Mouse (Mus musculus): Measurements from ENCODE around the gene Pcid2. TPM values are rescaled to one million over a fixed set of nuclear protein-coding genes. Genes with fewer than 3 reads are reported as not detected.

Gene Pcid2
- polyA plus RNA-seq (2015; fragmentation: Illumina TruSeq; extraction: RNeasy Lipid Tissue Mini Kit (QIAGEN cat#74804); ENCODE audit: insufficient read depth, low read depth, low replicate concordance) = 7.4 TPM

DNA sequence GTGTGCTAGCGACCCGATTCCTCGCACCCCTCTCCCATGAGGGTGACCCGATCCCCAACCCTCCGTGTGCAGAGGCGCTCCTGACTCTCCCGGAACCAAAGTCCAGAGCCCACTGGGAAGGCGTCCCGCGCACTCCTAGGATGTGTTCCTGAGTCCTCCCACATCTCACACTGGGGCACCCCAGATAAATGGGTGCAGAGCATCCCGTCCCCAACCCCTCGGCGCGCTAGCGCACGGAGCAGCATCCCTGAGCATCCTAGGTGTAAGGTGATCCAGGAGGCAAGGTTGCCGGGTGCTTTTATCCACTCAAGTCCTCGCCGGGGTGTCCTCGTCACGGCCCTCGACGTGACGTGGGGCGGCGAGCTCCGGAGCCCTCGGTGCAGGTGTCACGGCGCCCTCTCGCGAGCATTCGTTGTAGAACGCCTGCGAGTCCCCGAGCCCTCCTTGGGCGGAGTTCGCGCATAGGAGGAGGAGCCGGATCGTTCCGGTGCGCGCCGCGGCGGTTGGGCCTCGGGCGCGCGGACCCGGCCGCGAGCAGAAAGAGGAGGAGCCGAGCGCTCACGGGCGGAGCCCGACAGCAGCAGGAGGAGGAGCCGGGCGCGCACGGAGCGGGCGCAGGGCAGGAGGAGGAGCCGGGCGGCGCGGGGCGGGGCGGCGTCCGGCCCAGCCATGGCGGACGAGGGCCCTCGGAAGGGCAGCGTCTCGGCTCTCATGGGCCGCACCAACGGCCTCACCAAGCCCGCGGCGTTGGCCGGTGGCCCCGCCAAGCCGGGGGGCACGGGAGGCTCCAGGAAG, at the start of gene Pcid2, which contains the start of gene Cul4a:
Pcid2 (minus strand) TSS at position 373 of the 795 bp plus-strand sequence.
Cul4a (plus strand) TSS at position 535 of the 795 bp plus-strand sequence.

GRCm38 (mm10) chr8:13060441-13061150, 44.7 kb downstream of the Pcid2 start, which contains the start of gene Proz:
TSS of gene Proz (plus strand) at chr8:13060914.

DNA sequence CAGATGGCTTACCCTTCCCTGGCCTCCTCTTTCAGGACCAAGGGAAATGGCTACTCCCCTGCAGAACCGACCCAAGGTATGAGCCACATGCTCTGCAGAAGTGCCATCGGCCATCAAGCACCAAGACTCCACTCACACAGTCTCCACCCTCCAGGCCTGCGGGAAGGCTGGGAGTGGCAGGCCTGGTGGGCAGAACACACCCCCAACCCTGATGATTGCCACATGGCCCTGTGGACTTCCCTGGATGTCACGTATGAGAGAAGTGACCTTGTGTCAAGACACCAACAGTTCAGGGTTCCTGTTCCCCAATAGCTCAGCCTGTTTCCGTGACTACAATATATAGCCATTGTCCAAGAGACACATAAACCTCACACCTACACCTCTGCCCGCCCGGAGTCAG, 68.2 kb downstream of the Pcid2 start, which contains the start of gene F10:
F10 (plus strand) TSS at position 294 of the 400 bp plus-strand sequence.

Other genes with a start within 250 kb of the Pcid2 start
- gene Mcf2l, start 231.7 kb downstream of the Pcid2 start, polyA plus RNA-seq (2015; fragmentation: Illumina TruSeq; extraction: RNeasy Lipid Tissue Mini Kit (QIAGEN cat#74804); ENCODE audit: insufficient read depth, low read depth, low replicate concordance) = 34.9 TPM
- not detected for gene F7, start 79.4 kb downstream of the Pcid2 start, polyA plus RNA-seq (2015; fragmentation: Illumina TruSeq; extraction: RNeasy Lipid Tissue Mini Kit (QIAGEN cat#74804); ENCODE audit: insufficient read depth, low read depth, low replicate concordance)
- 0.76 TPM for gene F10, start 68.2 kb downstream of the Pcid2 start, polyA plus RNA-seq (2015; fragmentation: Illumina TruSeq; extraction: RNeasy Lipid Tissue Mini Kit (QIAGEN cat#74804); ENCODE audit: insufficient read depth, low read depth, low replicate concordance)
- not detected for gene Proz, start 44.5 kb downstream of the Pcid2 start, polyA plus RNA-seq (2015; fragmentation: Illumina TruSeq; extraction: RNeasy Lipid Tissue Mini Kit (QIAGEN cat#74804); ENCODE audit: insufficient read depth, low read depth, low replicate concordance)
- gene Cul4a, start 162 bp upstream of the Pcid2 start, polyA plus RNA-seq (2015; fragmentation: Illumina TruSeq; extraction: RNeasy Lipid Tissue Mini Kit (QIAGEN cat#74804); ENCODE audit: insufficient read depth, low read depth, low replicate concordance) = 15.5 TPM
- 98.1 TPM for gene Lamp1, start 53.7 kb upstream of the Pcid2 start, polyA plus RNA-seq (2015; fragmentation: Illumina TruSeq; extraction: RNeasy Lipid Tissue Mini Kit (QIAGEN cat#74804); ENCODE audit: insufficient read depth, low read depth, low replicate concordance)
- 3.3 TPM for gene Grtp1, start 95.2 kb upstream of the Pcid2 start, polyA plus RNA-seq (2015; fragmentation: Illumina TruSeq; extraction: RNeasy Lipid Tissue Mini Kit (QIAGEN cat#74804); ENCODE audit: insufficient read depth, low read depth, low replicate concordance)
- not detected for gene Adprhl1, start 148.7 kb upstream of the Pcid2 start, polyA plus RNA-seq (2015; fragmentation: Illumina TruSeq; extraction: RNeasy Lipid Tissue Mini Kit (QIAGEN cat#74804); ENCODE audit: insufficient read depth, low read depth, low replicate concordance)
- gene Dcun1d2, start 182.7 kb upstream of the Pcid2 start, polyA plus RNA-seq (2015; fragmentation: Illumina TruSeq; extraction: RNeasy Lipid Tissue Mini Kit (QIAGEN cat#74804); ENCODE audit: insufficient read depth, low read depth, low replicate concordance) = 7.2 TPM
- gene Tmco3, start 182.7 kb upstream of the Pcid2 start, polyA plus RNA-seq (2015; fragmentation: Illumina TruSeq; extraction: RNeasy Lipid Tissue Mini Kit (QIAGEN cat#74804); ENCODE audit: insufficient read depth, low read depth, low replicate concordance) = 9.8 TPM
- gene Tfdp1, start 233.3 kb upstream of the Pcid2 start, polyA plus RNA-seq (2015; fragmentation: Illumina TruSeq; extraction: RNeasy Lipid Tissue Mini Kit (QIAGEN cat#74804); ENCODE audit: insufficient read depth, low read depth, low replicate concordance) = 13.9 TPM

Data from pancreas, adult 10 weeks (tissue).